Mouse (Mus musculus) limb, embryonic 14.5 days (tissue): Measurements from ENCODE around the gene Batf2. TPM values are rescaled to one million over a fixed set of nuclear protein-coding genes. Genes with fewer than 3 reads are reported as not detected.

Experiments used
- ATAC-seq: fragments of 200-750 bp; cut with Nextera tagmentation; 2 replicates; pipeline ENCODE4 v1.8.0; 2017; ENCODE audit warnings: low read depth, moderate number of reproducible peaks, moderate TSS enrichment; ENCODE audit not compliant: low FRiP score
- DNase-seq: peaks from one replicate; pipeline ENCODE4 v3.0.0-alpha.2; 2015; ENCODE audit warnings: low spot score
- H3K27ac ChIP-seq: fragments of 300-500 bp; sonication (generic); replicated peaks from 2 replicates; pipeline ENCODE4 v1.5.1; 2014; ENCODE audit warnings: low read depth, mild to moderate bottlenecking, low read length, moderate library complexity, mixed read lengths
- H3K27me3 ChIP-seq: fragments of 300-500 bp; sonication (generic); 2 replicates; pipeline ENCODE4 v1.6.1; 2014; ENCODE audit warnings: low read length, mixed read lengths; ENCODE audit not compliant: control insufficient read depth, insufficient read depth
- H3K36me3 ChIP-seq: fragments of 300-500 bp; sonication (generic); 2 replicates; pipeline ENCODE4 v1.6.1; 2014; ENCODE audit warnings: mild to moderate bottlenecking, low read length, moderate library complexity, mixed read lengths; ENCODE audit not compliant: control insufficient read depth, insufficient read depth
- H3K4me1 ChIP-seq: fragments of 300-500 bp; sonication (generic); 2 replicates; pipeline ENCODE4 v1.6.1; 2014; ENCODE audit warnings: antibody characterized with exemption, low read length, mixed read lengths; ENCODE audit not compliant: control insufficient read depth, insufficient read depth
- H3K4me2 ChIP-seq: fragments of 300-500 bp; sonication (generic); replicated peaks from 2 replicates; pipeline ENCODE4 v1.6.1; 2014; ENCODE audit warnings: low read depth, mild to moderate bottlenecking, low read length, moderate library complexity; ENCODE audit not compliant: severe bottlenecking
- H3K4me3 ChIP-seq: fragments of 300-500 bp; sonication (generic); replicated peaks from 2 replicates; pipeline ENCODE4 v1.5.1; 2014; ENCODE audit warnings: low read length
- H3K9ac ChIP-seq: fragments of 300-500 bp; sonication (generic); 2 replicates; pipeline ENCODE4 v1.6.1; 2014; ENCODE audit warnings: mild to moderate bottlenecking, low read depth, low read length, moderate library complexity; ENCODE audit not compliant: severe bottlenecking
- H3K9me3 ChIP-seq: fragments of 300-500 bp; sonication (generic); 2 replicates; pipeline ENCODE4 v1.6.1; 2016; ENCODE audit warnings: low read length; ENCODE audit not compliant: control insufficient read depth
- POLR2A ChIP-seq: fragments of 200-500 bp; IDR thresholded peaks from 2 replicates; pipeline ENCODE4 v1.8.0; 2012; ENCODE audit warnings: inconsistent platforms, mild to moderate bottlenecking, moderate library complexity, borderline replicate concordance; ENCODE audit not compliant: insufficient read depth, insufficient read length; ENCODE audit errors: extremely low read depth
- WGBS: fragments of 180-500 bp; shearing (Covaris S2); extraction: QIAGEN DNeasy Blood & Tissue Kit; methylation state at CpG from one replicate; pipeline ENCODE4 v1.1.7; 2014; 5-methylcytosine and 5-hydroxymethylcytosine counted together
- polyA plus RNA-seq, 2 experiments: library from polyadenylated mRNA; depleted of rRNA in 1 of 2; stranded (reverse) in 1 of 2; unstranded in 1 of 2; fragments of >200 nt; fragmentation: Nextera tagmentation in 1 of 2; extraction: Ambion mirVana in 1 of 2; gene quantifications; 2 replicates each; pipeline versions ENCODE4 v1.2.1 to v1.2.3; 2012 to 2014

Batf2 gene
- polyA plus RNA-seq (2012; rRNA removed) (0.10 and 0.22 TPM in 2 replicates), polyA plus RNA-seq (2014; fragmentation: Nextera tagmentation; extraction: Ambion mirVana) (0.15 TPM in 1 of 2 replicates, not detected in the other)

- Histone ChIP-seq H3K4me1 (peaks cover 9% of the 10 kb centered on the region), H3K9ac (peak within 1 kb of the TSS; percentile 87), H3K27me3 (no peaks in the 10 kb centered on the region), H3K4me2 (peak within 1 kb of the TSS; percentile 86), H3K9me3 (no peaks in the 10 kb centered on the region; the same call in 1 of the 2 replicates), H3K27ac (peak within 1 kb of the TSS; percentile 97), H3K36me3 (peaks cover 8% of the 10 kb centered on the region; the same call in 1 of the 2 replicates), H3K4me3 (peak within 1 kb of the TSS; percentile 69)
- WGBS: 1% methylated on average over 49 of the region's 68 CpGs
- TF ChIP-seq POLR2A: peak; percentile 27; the same call in 1 of the 2 replicates
- DNase-seq (peak; percentile 98), ATAC-seq (peak; percentile 94)
Observed at GRCm38 (mm10) chr19:6140678-6141393, at the start of gene Batf2. TSS of gene Batf2 (plus strand) at chr19:6140983.

GRCm38 (mm10) chr19:6094119-6094518, 46.7 kb upstream of the Batf2 start, which contains the start of gene AC131692.1:
TSS of gene AC131692.1 (plus strand) at chr19:6094419.
- ATAC-seq (no peak), DNase-seq (no peak)
- Histone ChIP-seq H3K27ac (no peak within 1 kb of the TSS), H3K9ac (no peak within 1 kb of the TSS), H3K4me3 (no peak within 1 kb of the TSS), H3K9me3 (no peaks in the 10 kb centered on the region), H3K27me3 (no peaks in the 10 kb centered on the region), H3K36me3 (peaks cover 43% of the 10 kb centered on the region), H3K4me2 (no peak within 1 kb of the TSS), H3K4me1 (no peaks in the 10 kb centered on the region)
- no peak for TF ChIP-seq POLR2A
- WGBS: 88% methylated on average over 7 of the region's 7 CpGs

- no peak for TF ChIP-seq POLR2A
- peaks cover 16% of the 10 kb centered on the region for H3K36me3 ChIP-seq
- H3K9ac ChIP-seq: no peak overlapping the region
- no peaks in the 10 kb centered on the region for H3K4me1 ChIP-seq
- DNase-seq (no peak), ATAC-seq (no peak)
- no peaks in the 10 kb centered on the region for H3K27me3 ChIP-seq
- 91% methylated on average over 3 of the region's 3 CpGs for WGBS
- no peak overlapping the region for H3K4me3 ChIP-seq
- H3K9me3 ChIP-seq: no peaks in the 10 kb centered on the region
- no peak overlapping the region for H3K27ac ChIP-seq
- no peak overlapping the region for H3K4me2 ChIP-seq
Observed at GRCm38 (mm10) chr19:6097847-6098246, 42.9 kb upstream of the Batf2 start.

- WGBS: 26% methylated on average over 6 of the region's 6 CpGs
- Histone ChIP-seq H3K4me3 (no peak overlapping the region), H3K4me2 (no peak overlapping the region), H3K4me1 (no peaks in the 10 kb centered on the region), H3K27ac (no peak overlapping the region), H3K9me3 (no peaks in the 10 kb centered on the region), H3K36me3 (0 out of 2 replicates have a peak, but pooled peaks cover 6% of the 10 kb centered on the region), H3K27me3 (no peaks in the 10 kb centered on the region), H3K9ac (no peak overlapping the region)
- ATAC-seq (no peak), DNase-seq (no peak)
- no peak for TF ChIP-seq POLR2A
Observed at GRCm38 (mm10) chr19:6101186-6101585, 39.6 kb upstream of the Batf2 start.

GRCm38 (mm10) chr19:6102169-6102853, 38.5 kb upstream of the Batf2 start:
- H3K36me3 ChIP-seq: 0 out of 2 replicates have a peak, but pooled peaks cover 6% of the 10 kb centered on the region
- no peaks in the 10 kb centered on the region for H3K27me3 ChIP-seq
- H3K9ac ChIP-seq: no peak overlapping the region
- H3K4me2 ChIP-seq: no peak overlapping the region
- ATAC-seq: no peak
- no peaks in the 10 kb centered on the region for H3K9me3 ChIP-seq
- no peaks in the 10 kb centered on the region for H3K4me1 ChIP-seq
- H3K4me3 ChIP-seq: no peak overlapping the region
- 77% methylated on average over 6 of the region's 6 CpGs for WGBS
- DNase-seq: no peak
- TF ChIP-seq POLR2A: no peak
- no peak overlapping the region for H3K27ac ChIP-seq
